Mouse (Mus musculus): Measurements from ENCODE around the gene AI464131.
"Not testable (repeated sequence)": the region's sequence is repeated elsewhere in the genome, so short reads cannot be mapped to it uniquely, and the experiment has no call there.

DNA sequence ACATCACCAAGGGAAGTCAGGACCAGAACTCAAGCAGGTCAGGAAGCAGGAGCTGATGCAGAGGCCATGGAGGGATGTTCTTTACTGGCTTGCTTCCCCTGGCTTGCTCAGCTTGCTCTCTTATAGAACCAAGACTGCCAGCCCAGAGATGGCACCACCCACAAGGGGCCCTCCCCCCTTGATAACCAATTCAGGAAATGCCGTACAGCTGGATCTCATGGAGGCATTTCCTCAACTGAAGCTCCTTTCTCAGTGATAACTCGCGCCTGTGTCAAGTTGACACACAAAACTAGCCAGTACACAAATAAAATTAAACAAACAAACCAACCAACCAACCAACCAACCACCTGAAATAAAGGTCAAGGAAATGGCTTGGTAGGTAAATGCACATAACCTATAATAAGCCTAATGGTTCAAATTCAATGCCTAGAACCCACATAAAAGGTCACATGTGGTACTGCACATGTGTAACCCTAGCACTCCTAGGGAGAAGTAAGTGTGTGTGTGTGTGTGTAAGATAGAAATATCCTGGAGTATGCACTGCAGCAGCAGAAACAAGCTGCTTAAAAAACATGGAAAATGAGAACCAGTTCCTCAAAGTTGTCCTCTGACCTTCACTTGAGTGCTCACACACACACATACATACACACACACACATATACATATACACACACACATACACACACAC, 39.7 kb downstream of the AI464131 start:
- TF ChIP-seq CHD2 (IDR thresholded peaks at IDR 0.05; ENCODE audit: low read depth, low read length); ZNF384 (IDR thresholded peaks at IDR 0.05; ENCODE audit: low read depth, low read length); HCFC1 (IDR thresholded peaks at IDR 0.05; ENCODE audit: borderline replicate concordance, insufficient read depth, low read length); MAFK (IDR thresholded peaks at IDR 0.05; ENCODE audit: insufficient read depth, low read depth, low read length): not testable (repeated sequence)

All from ES-E14 (cell line).